Mouse (Mus musculus) hindbrain, postnatal 0 days (tissue): ENCODE data around the gene Schip1. TPM values are rescaled to one million over a fixed set of nuclear protein-coding genes. Genes with fewer than 3 reads are reported as not detected.

Source experiments
- ATAC-seq: fragments of 200-750 bp; cut with Nextera tagmentation; 2 replicates; pipeline ENCODE4 v1.8.0; 2017; ENCODE audit warnings: mild to moderate bottlenecking, moderate TSS enrichment, moderate library complexity
- DNase-seq: peaks from one replicate; pipeline ENCODE4 v3.0.0-alpha.2; 2015; ENCODE audit warnings: low spot score
- H3K27ac ChIP-seq: fragments of 300-500 bp; sonication (generic); 2 replicates; pipeline ENCODE4 v1.5.1; 2014; ENCODE audit warnings: mild to moderate bottlenecking
- H3K27me3 ChIP-seq: fragments of 300-500 bp; sonication (generic); 2 replicates; pipeline ENCODE4 v1.6.1; 2014; ENCODE audit warnings: low read length, mixed read lengths; ENCODE audit not compliant: insufficient read depth
- H3K36me3 ChIP-seq: fragments of 300-500 bp; sonication (generic); 2 replicates; pipeline ENCODE4 v1.6.1; 2014; ENCODE audit warnings: low read length, mixed read lengths; ENCODE audit not compliant: insufficient read depth
- H3K4me1 ChIP-seq: fragments of 300-500 bp; sonication (generic); 2 replicates; pipeline ENCODE4 v1.6.1; 2014; ENCODE audit warnings: antibody characterized with exemption, low read length, mixed read lengths; ENCODE audit not compliant: insufficient read depth
- H3K4me2 ChIP-seq: fragments of 300-500 bp; sonication (generic); 2 replicates; pipeline ENCODE4 v1.6.1; 2014; ENCODE audit warnings: low read depth, mild to moderate bottlenecking, low read length, moderate library complexity, mixed read lengths
- H3K4me3 ChIP-seq: fragments of 300-500 bp; sonication (generic); 2 replicates; pipeline ENCODE4 v1.5.1; 2014; ENCODE audit warnings: low read length
- H3K9ac ChIP-seq: fragments of 300-500 bp; sonication (generic); replicated peaks from 2 replicates; pipeline ENCODE4 v1.6.1; 2014; ENCODE audit warnings: mild to moderate bottlenecking, low read length, moderate library complexity, mixed read lengths
- H3K9me3 ChIP-seq: fragments of 300-500 bp; sonication (generic); 2 replicates; pipeline ENCODE4 v1.6.1; 2016; ENCODE audit warnings: low read length, mixed read lengths
- CTCF ChIP-seq: IDR thresholded peaks from 2 replicates; pipeline ENCODE4 v1.5.1; 2016; ENCODE audit warnings: antibody characterized with exemption, control low read depth, low read depth
- WGBS: fragments of 180-500 bp; shearing (Covaris S2); extraction: QIAGEN DNeasy Blood & Tissue Kit; methylation state at CpG from one replicate; pipeline ENCODE4 v1.1.7; 2014; 5-methylcytosine and 5-hydroxymethylcytosine counted together
- polyA plus RNA-seq: library from polyadenylated mRNA; unstranded; fragments of >200 nt; fragmentation: Nextera tagmentation; extraction: Ambion mirVana; gene quantifications from 2 replicates; pipeline ENCODE4 v1.2.1, GENCODE M21; 2015
- total RNA-seq: library from RNA; depleted of rRNA; stranded (reverse); fragments of >200 nt; gene quantifications from 2 replicates; pipeline ENCODE4 v1.2.3, GENCODE M21; 2014

Gene Schip1
- total and polyA plus RNA-seq, 2 experiments from 2014 or later: 94.3 to 163 TPM

DNA sequence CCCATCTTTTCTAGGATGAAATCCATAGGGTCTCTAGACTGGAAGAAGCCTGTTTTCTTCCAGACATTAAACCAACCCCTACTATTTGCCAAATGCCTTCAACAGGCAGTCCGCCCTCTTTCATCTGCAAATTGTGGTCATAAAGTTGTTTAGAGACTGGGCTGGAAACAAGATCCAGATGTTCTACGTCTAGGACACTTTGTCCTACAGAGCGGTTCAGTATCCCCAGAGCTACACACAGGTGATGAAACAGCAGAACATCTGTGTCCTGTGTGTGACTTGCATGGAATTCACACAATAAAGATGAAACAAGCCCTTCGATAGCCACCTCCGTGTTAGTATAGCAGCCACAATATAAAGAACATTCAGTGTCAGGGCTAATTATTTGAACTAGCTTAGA lies 423.7 kb downstream of the Schip1 start:
- H3K27me3 ChIP-seq: no peaks in the 10 kb centered on the region

DNA sequence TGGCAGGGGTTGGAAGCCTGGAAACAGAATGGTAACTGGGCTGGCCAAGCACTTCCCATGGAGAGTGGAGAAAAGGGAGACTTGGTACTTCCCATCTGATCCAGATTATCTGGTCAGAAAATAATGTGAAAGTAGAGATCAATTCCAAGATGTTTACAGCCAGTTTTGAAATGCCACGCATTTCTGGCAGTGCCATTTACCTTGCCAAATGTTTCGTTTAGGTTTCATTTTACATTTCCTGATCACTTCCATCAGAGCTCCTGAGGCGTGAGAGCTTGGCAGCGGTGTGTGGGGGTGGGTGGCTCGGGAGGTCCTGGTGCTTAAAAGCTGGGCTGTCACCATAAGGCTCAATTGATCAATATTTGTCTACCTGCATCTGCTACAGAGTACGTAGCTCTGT lies 426.9 kb downstream of the Schip1 start:
- ATAC-seq: no peak
- H3K4me2 ChIP-seq: no peak overlapping the region
- no peak overlapping the region for H3K9ac ChIP-seq
- peaks cover 5% of the 10 kb centered on the region; the same call in 1 of the 2 replicates for H3K4me1 ChIP-seq
- no peak for DNase-seq
- no peak overlapping the region for H3K27ac ChIP-seq
- WGBS: 77% methylated on average over 6 of the region's 6 CpGs
- no peaks in the 10 kb centered on the region for H3K9me3 ChIP-seq
- H3K36me3 ChIP-seq: no peaks in the 10 kb centered on the region
- H3K27me3 ChIP-seq: no peaks in the 10 kb centered on the region
- TF ChIP-seq CTCF: no peak
- no peak overlapping the region for H3K4me3 ChIP-seq

More for the DNA sequence above, 423.7 kb downstream of the Schip1 start:
- Histone ChIP-seq H3K9me3 (no peaks in the 10 kb centered on the region), H3K36me3 (no peaks in the 10 kb centered on the region), H3K4me1 (no peaks in the 10 kb centered on the region), H3K9ac (no peak overlapping the region), H3K4me3 (no peak overlapping the region), H3K4me2 (no peak overlapping the region), H3K27ac (no peak overlapping the region)
- TF ChIP-seq CTCF: no peak
- ATAC-seq: no peak
- 81% methylated on average over 5 of the region's 5 CpGs for WGBS
- no peak for DNase-seq

DNA sequence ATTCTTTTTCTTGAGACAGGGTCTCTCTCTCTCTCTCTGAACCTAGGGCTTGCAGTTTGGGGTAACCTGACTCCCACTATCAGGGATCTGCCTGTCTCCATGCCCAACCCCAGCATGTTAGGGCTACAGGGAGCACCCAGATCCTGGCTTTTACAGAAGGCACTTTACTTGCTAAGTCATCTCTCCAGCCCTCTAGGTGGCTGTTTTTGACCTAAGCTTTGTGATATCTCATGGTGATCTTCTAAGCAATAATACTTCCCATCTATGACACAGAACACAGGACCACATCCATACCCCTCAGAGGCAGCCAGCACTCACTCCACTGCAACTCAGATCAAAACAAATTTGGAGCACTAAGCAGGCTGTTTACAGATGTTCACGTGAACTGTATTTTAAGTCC lies 427.5 kb downstream of the Schip1 start:
- H3K9me3 ChIP-seq: no peaks in the 10 kb centered on the region
- TF ChIP-seq CTCF: no peak
- H3K27ac ChIP-seq: peak overlapping the region; percentile 68; the same call in 1 of the 2 replicates
- WGBS: 78% methylated on average over 1 of the region's 1 CpGs
- no peaks in the 10 kb centered on the region for H3K36me3 ChIP-seq
- ATAC-seq (no peak), DNase-seq (no peak)
- no peak overlapping the region for H3K4me3 ChIP-seq
- H3K9ac ChIP-seq: no peak overlapping the region
- no peak overlapping the region for H3K4me2 ChIP-seq
- peaks cover 5% of the 10 kb centered on the region; the same call in 1 of the 2 replicates for H3K4me1 ChIP-seq
- H3K27me3 ChIP-seq: no peaks in the 10 kb centered on the region

DNA sequence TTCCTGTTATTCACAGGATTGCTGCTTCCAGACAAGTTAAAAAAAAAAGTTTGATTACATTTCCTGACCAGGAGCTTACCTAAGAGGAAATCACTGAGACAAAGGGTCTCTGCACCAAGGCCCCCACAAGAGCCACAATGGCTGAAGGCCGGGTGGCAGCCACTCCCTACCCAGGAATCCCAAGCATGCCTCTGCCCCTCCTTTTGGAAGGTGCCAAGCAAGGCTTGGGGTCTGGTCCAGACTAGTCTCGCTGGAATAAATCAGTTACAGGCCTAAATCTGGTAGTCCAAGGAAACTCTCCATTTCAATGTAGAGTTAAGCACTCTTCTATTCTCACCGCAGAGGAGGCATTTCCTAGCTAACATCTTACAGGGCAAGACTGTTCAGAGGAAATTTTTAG lies 427.9 kb downstream of the Schip1 start:
- no peak for ATAC-seq
- peak overlapping the region; percentile 68; the same call in 1 of the 2 replicates for H3K27ac ChIP-seq

DNA sequence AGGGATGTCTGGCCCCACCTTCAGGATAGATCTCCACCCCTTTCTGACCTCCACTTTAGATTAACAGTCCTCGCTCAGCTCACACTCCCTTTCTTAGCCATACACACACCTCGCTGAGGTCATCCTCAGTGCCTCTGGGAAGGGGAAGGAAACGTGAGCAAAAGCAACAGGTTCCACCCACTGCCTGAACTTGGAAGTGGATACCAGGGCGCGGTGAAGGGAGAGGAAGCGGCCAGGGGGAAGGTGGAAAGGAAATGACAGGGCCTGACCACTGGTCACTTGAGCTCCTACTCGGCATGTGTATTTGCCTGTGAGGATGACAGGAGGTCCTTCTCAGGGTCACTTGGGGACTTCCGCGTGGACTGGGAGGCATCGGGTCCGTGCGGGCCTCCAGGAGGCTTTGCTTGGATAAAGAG lies 428.6 kb downstream of the Schip1 start:
- peak; percentile 51 for DNase-seq
- peak overlapping the region; percentile 91 for H3K4me2 ChIP-seq
- H3K4me1 ChIP-seq: peaks cover 5% of the 10 kb centered on the region; the same call in 1 of the 2 replicates
- no peaks in the 10 kb centered on the region for H3K27me3 ChIP-seq
- H3K27ac ChIP-seq: peak overlapping the region; percentile 68
- no peaks in the 10 kb centered on the region for H3K36me3 ChIP-seq
- no peak for TF ChIP-seq CTCF
- peak overlapping the region; percentile 62 for H3K4me3 ChIP-seq
- peak; percentile 11 for ATAC-seq
- H3K9ac ChIP-seq: peak overlapping the region; percentile 67
- no peaks in the 10 kb centered on the region for H3K9me3 ChIP-seq
- 4% methylated on average over 12 of the region's 12 CpGs for WGBS

More for the DNA sequence above, 427.9 kb downstream of the Schip1 start:
- H3K9ac ChIP-seq: no peak overlapping the region
- no peaks in the 10 kb centered on the region for H3K36me3 ChIP-seq
- no peak for TF ChIP-seq CTCF
- H3K9me3 ChIP-seq: no peaks in the 10 kb centered on the region
- 31% methylated on average over 3 of the region's 3 CpGs for WGBS
- H3K4me3 ChIP-seq: no peak overlapping the region
- H3K4me1 ChIP-seq: peaks cover 5% of the 10 kb centered on the region; the same call in 1 of the 2 replicates
- no peak for DNase-seq
- no peaks in the 10 kb centered on the region for H3K27me3 ChIP-seq
- H3K4me2 ChIP-seq: peak overlapping the region; percentile 91; the same call in 1 of the 2 replicates

DNA sequence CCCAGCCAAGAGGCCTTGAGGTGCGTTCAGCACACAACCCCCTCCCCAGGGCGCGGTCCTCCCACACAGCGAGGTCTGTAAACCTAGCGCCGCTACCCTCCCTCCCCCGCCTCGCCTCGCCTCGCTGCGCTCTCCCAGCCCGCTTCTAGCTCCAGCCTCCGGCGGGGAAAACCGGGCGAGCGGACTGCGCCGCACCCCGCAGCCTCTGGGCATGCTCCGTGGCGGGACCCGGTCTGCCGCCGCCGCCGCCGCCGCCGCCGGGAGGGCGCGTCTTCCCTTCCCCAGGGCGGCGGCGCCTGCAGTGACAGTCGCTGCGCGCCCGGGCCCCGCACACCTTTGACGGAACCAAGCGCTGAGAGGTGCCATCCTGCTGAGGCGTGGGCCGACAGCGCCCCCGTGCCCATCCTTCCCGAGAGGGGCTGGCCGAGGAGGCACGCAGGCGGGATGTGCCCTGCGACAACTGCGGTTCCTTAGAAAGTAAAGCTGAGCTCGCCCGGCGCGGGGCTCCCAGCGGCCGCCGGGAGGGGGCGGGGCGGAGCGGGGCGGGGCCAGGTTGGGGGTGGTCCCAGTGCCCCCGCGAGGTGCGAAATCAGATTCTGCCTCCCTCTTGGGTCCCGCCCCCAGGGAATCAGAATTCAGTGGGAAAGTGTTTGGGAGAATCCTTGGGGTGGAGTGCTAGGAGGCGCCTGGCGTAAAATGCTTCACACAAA lies 429.1 kb downstream of the Schip1 start:
- peak; percentile 81 for DNase-seq
- no peaks in the 10 kb centered on the region for H3K9me3 ChIP-seq
- under 1% methylated on average over 47 of the region's 70 CpGs for WGBS
- H3K4me1 ChIP-seq: peaks cover 5% of the 10 kb centered on the region; the same call in 1 of the 2 replicates
- no peaks in the 10 kb centered on the region for H3K36me3 ChIP-seq
- H3K4me3 ChIP-seq: peak overlapping the region; percentile 62
- TF ChIP-seq CTCF: peak; percentile 37
- H3K27ac ChIP-seq: peak overlapping the region; percentile 68
- peak; percentile 77 for ATAC-seq
- H3K4me2 ChIP-seq: peak overlapping the region; percentile 91
- no peaks in the 10 kb centered on the region for H3K27me3 ChIP-seq
- H3K9ac ChIP-seq: peak overlapping the region; percentile 67
